Mouse (Mus musculus): ENCODE data around the gene Mmp15. TPM values are rescaled to one million over a fixed set of nuclear protein-coding genes. Genes with fewer than 3 reads are reported as not detected.

The Mmp15 gene
- total RNA-seq, 2 experiments from 2014 or later = 113 to 155 TPM

- no peak for DNase-seq
- intact Hi-C loops (cut with DNase I) = no loop called here
Observed at GRCm38 (mm10) chr8:95335706-95336105, 16.4 kb upstream of the Mmp15 start.

- intact Hi-C loops (cut with DNase I) = no loop called here
- no peak for DNase-seq
Observed at GRCm38 (mm10) chr8:95336363-95336762, 15.7 kb upstream of the Mmp15 start.

- DNase-seq = peak; percentile 76 to 81
- intact Hi-C loops (cut with DNase I) = no loop called here
Observed at GRCm38 (mm10) chr8:95341721-95342120, 10.3 kb upstream of the Mmp15 start.

- intact Hi-C loops (cut with DNase I) = loop anchor here (5.0 kb wide), 3 partner anchors 108 to 258 kb away; no protein-coding TSS in a partner anchor
- DNase-seq = no peak
Observed at GRCm38 (mm10) chr8:95344668-95345067, 7.4 kb upstream of the Mmp15 start.

GRCm38 (mm10) chr8:95346643-95347545 lies 5.2 kb upstream of the Mmp15 start:
- intact Hi-C loops (cut with DNase I) = loop anchor here (1.0 to 5.0 kb wide), 5 partner anchors 83 to 350 kb away; no protein-coding TSS in a partner anchor

GRCm38 (mm10) chr8:95348356-95348755 lies 3.7 kb upstream of the Mmp15 start:
- no peak for DNase-seq
- intact Hi-C loops (cut with DNase I) = loop anchor here (2.0 to 5.0 kb wide), 4 partner anchors 86 to 254 kb away; partner anchors contain the start of gene Cfap20

More at GRCm38 (mm10) chr8:95346643-95347545, 5.2 kb upstream of the Mmp15 start:
- peak; percentile 84 to 90 for DNase-seq

GRCm38 (mm10) chr8:95348811-95349630 lies 3.0 kb upstream of the Mmp15 start:
- DNase-seq = peak; percentile 78 to 83
- intact Hi-C loops (cut with DNase I) = loop anchor here (2.0 to 5.0 kb wide), 4 partner anchors 86 to 253 kb away; partner anchors contain the start of gene Cfap20

GRCm38 (mm10) chr8:95351461-95351860 lies 607 bp upstream of the Mmp15 start:
- intact Hi-C loops (cut with DNase I) = loop anchor here (5.0 kb wide), 1 partner anchor 41 kb away; no protein-coding TSS in a partner anchor
- peak; percentile 50 to 57 for DNase-seq

- peak; percentile 73 to 76 for DNase-seq
- intact Hi-C loops (cut with DNase I) = loop anchor here (1.0 to 5.0 kb wide), 3 partner anchors 25 to 74 kb away; no protein-coding TSS in a partner anchor
Observed at GRCm38 (mm10) chr8:95352871-95353866, 1.1 kb downstream of the Mmp15 start.

- intact Hi-C loops (cut with DNase I) = loop anchor here (5.0 kb wide), 1 partner anchor 38 kb away; no protein-coding TSS in a partner anchor
Observed at GRCm38 (mm10) chr8:95354606-95355005, 2.5 kb downstream of the Mmp15 start.

GRCm38 (mm10) chr8:95358550-95359411 lies 6.7 kb downstream of the Mmp15 start:
- peak in 1 of 2 experiments; percentile 53 for DNase-seq
- intact Hi-C loops (cut with DNase I) = no loop called here

More at GRCm38 (mm10) chr8:95354606-95355005, 2.5 kb downstream of the Mmp15 start:
- no peak for DNase-seq

GRCm38 (mm10) chr8:95360181-95361015 lies 8.3 kb downstream of the Mmp15 start:
- intact Hi-C loops (cut with DNase I) = no loop called here
- peak; percentile 51 to 52 for DNase-seq

- DNase-seq = no peak
- intact Hi-C loops (cut with DNase I) = no loop called here
Observed at GRCm38 (mm10) chr8:95361016-95361341, 8.9 kb downstream of the Mmp15 start.

GRCm38 (mm10) chr8:95362272-95362671 lies 10.2 kb downstream of the Mmp15 start:
- DNase-seq = no peak
- intact Hi-C loops (cut with DNase I) = no loop called here

- intact Hi-C loops (cut with DNase I) = no loop called here
- DNase-seq = no peak
Observed at GRCm38 (mm10) chr8:95363849-95364248, 11.8 kb downstream of the Mmp15 start.

GRCm38 (mm10) chr8:95369581-95370326 lies 17.7 kb downstream of the Mmp15 start:
- intact Hi-C loops (cut with DNase I) = no loop called here
- no peak for DNase-seq

- intact Hi-C loops (cut with DNase I) = no loop called here
- peak; percentile 60 to 65 for DNase-seq
Observed at GRCm38 (mm10) chr8:95373389-95374002, 21.4 kb downstream of the Mmp15 start.
